Mouse (Mus musculus) gonadal fat pad, adult 2 months (tissue): Measurements from ENCODE around the gene Arhgef3. TPM values are rescaled to one million over a fixed set of nuclear protein-coding genes. Genes with fewer than 3 reads are reported as not detected.
A peak's percentile ranks its signal among the peaks of the same experiment; 100 is the strongest.

Experiments used
- DNase-seq: peaks from one replicate; pipeline ENCODE4 v3.0.0-alpha.2; 2012; ENCODE audit warnings: low read depth
- polyA plus RNA-seq: library from polyadenylated mRNA; depleted of rRNA; stranded (reverse); fragments of >200 nt; gene quantifications from 2 replicates; pipeline ENCODE4 v1.2.3, GENCODE M21; 2012

Gene Arhgef3
- polyA plus RNA-seq, 1 experiment: 12.2 TPM

DNA sequence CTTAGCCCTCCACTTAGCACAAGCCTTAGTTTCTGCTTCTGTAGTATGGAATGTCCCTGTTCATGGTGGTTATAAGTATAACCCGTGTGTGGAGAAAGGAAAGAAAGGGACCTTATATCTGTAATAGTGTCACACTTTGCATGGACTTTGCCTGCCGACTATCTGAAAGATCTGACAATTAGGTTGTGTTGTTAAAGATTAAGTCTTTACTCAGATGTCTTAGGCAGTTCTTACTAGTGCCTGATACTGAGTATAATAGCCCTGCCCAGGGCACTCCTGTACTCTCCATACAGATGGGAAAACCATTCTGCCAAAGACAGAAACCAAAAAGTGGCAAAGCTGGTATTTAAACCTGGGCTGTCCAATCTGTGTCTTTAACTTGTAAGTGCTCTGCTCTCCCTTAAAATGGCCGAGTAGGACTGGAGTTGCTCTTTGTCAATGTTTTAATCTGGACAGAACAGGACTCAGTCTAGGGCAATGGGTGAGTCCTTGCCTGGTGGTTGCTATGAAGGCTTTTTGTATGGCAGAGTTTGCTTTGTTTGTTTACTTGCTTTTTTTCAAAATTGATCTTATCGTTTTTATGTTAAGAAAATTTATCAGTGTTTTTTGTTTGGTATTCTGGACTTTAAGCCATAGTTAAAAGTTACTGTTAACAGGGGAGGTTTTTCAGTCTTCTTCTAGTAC lies 196.0 kb downstream of the Arhgef3 start:
- no peak for DNase-seq

GRCm38 (mm10) chr14:27312380-27312779 lies 197.7 kb downstream of the Arhgef3 start:
- no peak for DNase-seq

DNA sequence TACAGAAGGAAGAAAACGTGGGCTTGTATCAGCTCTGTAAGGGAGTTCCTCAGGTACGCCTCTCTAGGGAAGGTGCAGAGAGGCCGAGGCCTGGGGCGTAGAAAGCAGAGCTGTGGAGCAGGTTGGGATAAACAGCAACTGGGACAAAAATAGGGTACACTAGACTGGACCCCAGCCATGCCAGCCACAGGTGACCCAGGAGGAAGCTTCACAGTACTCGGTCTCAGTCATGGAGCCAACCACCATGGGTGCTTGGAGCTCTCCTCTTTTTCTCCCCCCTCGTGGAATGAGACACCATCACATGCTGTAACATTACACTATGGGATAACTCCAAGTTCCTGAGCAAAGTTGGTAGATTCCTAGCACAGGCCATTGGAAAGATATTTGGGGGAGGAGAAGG lies 201.0 kb downstream of the Arhgef3 start:
- no peak for DNase-seq

DNA sequence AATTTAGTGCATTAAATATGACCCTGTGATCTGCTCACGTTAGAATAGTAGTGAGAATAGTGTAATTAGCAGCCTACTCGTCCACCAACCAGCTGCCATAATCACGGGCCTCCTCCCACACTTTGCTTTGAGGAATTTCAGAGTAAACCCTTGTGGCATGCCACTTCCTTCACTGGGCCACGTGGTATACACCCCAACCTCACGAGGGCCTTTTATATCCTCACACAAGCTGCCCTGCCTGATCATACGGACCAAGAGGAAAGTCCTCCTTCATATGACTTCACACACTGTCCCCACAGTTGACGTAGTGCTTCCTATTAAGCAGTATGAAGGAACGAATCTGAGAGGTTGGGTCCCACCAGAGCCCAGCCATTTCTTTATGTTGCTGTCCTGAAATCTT lies 202.4 kb downstream of the Arhgef3 start:
- no peak for DNase-seq

DNA sequence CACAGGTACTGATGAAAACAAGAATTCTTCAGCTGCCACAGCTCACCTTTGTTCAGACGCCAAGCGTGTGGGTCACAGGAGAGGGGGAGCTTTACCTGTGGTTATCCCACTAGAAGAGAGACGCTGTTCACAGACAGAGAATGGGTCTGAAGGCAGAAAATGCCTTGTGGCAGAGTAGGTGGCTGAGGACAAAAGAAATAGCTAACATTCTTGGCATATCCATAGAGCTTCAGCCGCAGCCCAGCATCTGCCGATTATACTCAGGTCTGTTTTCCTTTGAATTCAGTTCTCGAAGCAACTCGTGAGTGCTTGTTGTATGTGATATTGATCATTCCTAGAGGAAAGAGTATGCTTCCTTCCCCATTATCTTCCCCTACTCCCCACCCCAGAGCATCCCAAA lies 204.7 kb downstream of the Arhgef3 start:
- no peak for DNase-seq

- no peak for DNase-seq
These were observed 207.3 kb downstream of the Arhgef3 start for GRCm38 (mm10) chr14:27322041-27322440.

DNA sequence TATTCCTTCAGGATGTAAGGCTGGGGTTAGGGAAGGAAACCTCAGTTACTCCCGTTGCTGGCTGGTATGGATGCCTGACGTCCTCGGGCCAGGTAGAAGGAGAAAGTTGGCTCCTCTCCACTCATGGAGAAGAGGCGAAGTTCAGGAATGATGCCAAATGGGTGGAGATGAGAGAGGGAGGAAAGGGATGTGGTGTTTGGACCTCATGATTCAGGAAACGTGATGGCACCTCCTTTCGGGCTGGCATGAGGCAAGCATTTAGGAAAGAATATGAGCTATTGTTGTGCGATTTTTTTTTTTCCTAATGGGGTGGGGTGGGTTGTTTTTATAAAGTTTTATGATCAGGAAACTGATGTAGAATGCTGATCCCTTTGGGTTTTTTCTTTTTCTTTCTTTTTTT lies 210.0 kb downstream of the Arhgef3 start:
- DNase-seq: no peak

GRCm38 (mm10) chr14:27325537-27325936 lies 210.8 kb downstream of the Arhgef3 start:
- DNase-seq: peak; percentile 88

DNA sequence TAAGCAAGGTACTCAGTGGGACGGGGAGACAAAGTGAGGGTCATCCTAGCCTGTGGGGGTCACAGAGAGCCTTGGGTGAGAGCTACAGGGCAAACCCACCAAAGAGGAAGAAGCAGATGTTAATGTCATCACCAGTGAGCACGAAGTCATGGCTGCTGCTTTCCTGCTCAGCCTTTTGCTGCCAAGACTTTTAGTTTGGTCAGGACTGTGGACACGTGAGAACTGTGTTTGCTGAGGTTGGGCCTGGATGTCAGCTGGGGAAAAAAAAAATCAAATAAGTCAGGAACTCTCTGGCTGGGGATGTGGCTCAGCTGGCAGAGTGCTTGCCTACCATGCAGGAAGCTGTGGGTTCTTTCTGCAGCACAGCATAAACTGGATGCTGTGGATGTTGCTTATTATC lies 213.2 kb downstream of the Arhgef3 start:
- DNase-seq: no peak

DNA sequence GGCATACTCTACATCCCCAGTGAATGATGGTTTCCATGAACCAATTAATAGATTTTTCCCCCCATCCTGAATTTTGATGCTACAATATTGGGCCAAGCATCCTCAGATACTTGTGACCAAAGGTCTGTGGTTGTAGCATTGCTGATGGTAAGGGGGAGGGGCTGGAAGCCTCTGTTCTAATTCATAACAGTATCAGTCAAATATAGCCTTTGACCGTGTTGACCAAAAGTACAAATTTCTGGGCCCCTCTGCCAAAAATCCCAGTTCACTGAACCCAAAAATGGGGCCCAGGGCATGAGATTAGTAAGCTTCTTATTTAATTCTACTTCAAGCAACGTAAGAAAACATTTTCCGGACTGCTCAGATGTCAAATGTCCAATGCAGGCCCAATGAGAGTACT lies 214.3 kb downstream of the Arhgef3 start:
- DNase-seq: no peak

DNA sequence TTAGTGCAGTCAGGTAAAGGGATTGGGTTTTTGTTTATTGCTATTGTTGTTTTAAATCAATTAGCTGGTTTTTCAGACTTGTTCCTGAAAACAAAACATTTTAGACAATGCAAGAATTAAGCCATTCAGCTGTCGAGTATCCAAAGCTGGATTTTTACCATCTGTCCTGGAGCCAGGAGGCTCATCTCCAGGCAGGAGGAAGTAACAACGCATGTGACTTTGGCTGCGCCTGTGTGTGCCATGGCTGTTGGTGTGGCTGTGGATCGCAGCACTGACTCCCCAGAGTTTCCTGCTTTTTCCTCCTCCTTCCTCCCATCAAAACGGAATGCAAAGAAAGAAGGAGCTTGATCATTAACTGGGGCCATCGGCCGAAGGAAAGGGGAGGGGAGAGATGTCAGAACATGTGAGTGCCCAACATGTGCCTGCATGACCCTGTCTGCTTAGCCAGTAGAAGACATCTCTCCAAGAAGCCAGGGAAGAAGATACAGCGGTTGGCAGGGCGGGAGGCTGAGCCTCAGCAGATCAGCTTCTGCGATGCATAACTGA lies 216.9 kb downstream of the Arhgef3 start:
- DNase-seq: no peak

GRCm38 (mm10) chr14:27332359-27332987 lies 217.8 kb downstream of the Arhgef3 start:
- DNase-seq: no peak

DNA sequence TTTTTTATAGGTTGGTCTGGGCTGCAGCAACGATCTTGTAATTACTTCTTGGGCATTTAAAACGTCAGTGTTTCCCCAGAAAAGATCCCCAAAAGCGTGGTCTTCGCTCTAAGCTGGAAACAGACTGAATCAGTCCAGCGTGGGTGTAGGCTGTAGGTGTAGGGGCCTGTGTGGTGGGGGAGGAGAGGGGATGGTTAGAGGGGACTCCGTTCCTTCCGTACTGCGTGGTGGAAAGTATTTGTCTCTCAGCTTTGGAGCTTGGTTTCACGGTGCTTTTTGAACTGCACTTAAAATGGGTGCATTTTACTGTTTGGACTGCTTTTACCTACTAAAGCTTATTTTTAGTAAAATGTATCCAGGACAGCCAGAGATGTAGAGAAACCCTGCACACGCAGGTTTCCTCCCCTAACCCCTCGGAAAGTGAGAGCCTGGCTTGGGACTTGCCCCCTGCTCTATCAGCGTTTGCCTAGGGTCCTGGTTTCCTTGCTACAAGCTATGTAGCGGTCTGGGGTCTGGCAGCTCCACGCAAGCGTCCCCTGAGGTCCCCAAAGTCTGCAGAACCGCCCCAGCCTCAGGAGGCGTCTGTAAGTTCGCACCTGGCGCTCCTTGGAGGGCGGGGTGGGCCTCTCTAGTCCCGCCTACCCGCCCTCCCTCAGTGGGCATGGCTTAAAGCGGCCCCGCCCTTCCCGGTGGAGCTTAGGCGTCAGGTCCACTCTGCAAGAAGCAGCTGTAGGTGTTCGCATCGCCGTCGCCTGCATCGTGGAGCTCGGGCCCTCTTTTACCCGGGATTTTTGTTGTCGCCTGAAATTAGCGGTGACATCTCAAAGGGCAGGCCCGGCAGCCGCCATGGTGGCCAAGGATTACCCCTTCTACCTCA lies 220.9 kb downstream of the Arhgef3 start:
- no peak for DNase-seq

DNA sequence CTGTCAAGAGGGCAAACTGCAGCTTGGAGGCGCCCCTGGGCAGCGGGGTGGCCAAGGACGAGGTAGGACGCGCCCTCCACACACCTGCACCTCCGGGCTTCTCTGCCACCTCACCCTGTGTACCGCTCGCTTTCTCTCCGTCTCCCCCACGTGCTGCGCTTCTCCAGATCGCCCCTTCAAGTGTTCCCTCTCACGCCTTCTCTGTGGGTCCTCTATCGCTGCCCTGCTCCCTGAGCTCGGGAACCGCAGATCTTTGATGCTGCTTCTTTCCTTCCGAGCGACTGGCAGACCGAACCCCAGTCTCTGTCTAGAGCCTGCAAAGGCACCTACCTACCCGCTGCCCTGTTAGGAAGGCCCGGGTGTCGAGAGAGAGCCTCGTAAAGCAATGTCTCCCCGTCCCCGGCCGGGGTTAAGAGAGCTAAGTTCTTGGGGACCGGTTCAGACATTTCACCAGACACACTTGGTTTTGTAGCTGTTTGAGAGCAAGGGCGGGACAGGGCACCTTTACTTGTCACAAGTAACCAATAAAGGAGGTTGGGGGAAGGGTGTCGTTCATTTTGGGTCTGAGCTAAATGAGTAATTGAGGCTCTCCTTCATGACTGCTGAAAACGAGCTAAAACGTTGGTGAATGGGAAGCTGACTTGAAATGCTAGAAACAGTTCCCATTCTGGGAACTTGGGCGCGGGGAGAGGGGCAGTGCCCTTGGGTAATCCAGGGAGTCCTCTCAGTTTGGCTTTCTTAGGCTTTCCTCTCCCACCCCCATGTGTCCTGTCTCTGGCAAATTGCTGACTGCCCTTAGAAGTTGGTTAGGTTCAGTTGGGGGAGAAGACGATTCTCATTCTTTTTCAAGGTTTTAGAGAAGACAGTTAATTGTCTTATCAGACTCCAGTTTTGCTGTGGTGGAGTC lies 221.8 kb downstream of the Arhgef3 start:
- no peak for DNase-seq

DNA sequence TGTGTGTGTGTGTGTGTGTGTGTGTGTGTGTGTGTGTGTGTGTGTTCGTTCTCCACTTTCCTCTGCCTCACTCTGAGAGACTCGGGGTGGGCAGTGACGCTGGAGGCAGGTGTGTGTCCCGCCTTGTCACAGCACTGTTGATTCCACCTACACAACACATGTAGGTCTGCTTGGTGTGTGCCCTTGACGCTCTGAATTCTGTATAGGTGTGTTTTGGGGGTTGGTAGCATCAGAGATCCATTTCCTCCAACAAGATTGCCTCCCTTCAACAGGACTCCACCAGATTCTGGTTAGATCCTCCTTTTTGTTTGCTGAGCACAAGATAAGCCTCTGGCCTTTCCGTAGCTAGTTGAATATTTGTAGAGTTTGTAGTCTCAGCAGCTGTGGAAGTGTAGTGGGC lies 222.5 kb downstream of the Arhgef3 start:
- no peak for DNase-seq

DNA sequence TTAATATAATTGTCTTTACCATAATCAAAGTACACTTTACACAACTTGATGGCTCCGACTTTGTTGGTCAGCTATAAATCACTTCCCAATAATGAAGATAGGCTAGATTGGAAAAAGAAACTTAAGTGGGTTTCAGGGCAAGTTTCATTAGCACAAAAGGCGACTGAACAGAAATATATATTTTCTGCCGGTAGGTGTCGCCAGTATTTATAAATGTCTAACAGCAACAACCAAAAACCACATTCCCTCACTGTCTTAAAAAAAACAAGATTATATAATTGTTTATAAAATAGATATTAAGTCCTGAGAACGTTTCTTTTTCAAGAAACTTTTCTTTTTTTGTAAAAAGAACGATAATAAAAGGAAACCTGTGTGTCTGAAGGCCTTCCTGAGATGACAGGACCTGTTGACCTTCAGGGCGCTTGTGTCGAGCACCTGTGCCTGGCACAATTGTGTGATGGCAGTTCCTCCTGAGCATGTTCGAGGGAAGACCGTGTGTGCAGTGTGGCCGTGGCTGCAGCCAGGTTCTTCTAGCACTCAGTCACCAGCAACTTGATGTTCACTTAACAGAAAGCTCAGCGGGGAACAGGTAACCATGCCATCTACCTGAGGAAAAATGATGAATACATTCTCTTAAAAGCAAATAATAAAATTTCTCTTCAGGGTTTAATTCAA lies 223.5 kb downstream of the Arhgef3 start:
- DNase-seq: no peak

- DNase-seq: no peak
These were observed 226.2 kb downstream of the Arhgef3 start for GRCm38 (mm10) chr14:27340682-27341415.

DNA sequence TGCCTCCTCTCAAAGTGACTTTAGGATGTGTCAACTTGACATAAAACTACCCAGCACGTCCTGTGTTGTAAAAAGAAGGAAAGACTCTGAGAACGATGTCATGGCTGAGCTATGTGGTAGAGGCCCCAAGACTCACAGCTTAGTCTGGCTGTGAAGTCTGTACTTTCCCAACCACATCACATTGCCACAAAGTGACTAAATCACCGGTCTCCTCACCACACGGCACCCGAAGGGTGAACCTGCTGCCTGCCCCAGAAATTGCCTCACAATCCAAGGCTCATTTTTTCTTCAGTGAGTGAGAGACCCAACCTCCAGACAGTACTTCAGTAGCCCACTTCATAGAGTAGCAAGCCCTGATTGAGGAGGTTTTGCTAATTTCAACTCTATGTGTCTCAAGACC lies 226.8 kb downstream of the Arhgef3 start:
- no peak for DNase-seq

GRCm38 (mm10) chr14:27342451-27342850 lies 227.8 kb downstream of the Arhgef3 start:
- no peak for DNase-seq
